Mouse (Mus musculus) embryonic facial prominence, embryonic 10.5 days (tissue): ENCODE results near the gene Tnik. TPM values are rescaled to one million over a fixed set of nuclear protein-coding genes. Genes with fewer than 3 reads are reported as not detected.
A peak's percentile ranks its signal among the peaks of the same experiment; 100 is the strongest.

Experiments
- DNase-seq: peaks from one replicate; pipeline ENCODE4 v3.0.0-alpha.2; 2017; ENCODE audit warnings: low spot score
- H3K27ac ChIP-seq: fragments of 300-500 bp; sonication (generic); replicated peaks from 2 replicates; pipeline ENCODE4 v1.5.1; 2016; ENCODE audit warnings: mild to moderate bottlenecking
- H3K27me3 ChIP-seq: fragments of 300-500 bp; sonication (generic); replicated peaks from 2 replicates; pipeline ENCODE4 v1.6.1; 2016; ENCODE audit warnings: low read depth, mild to moderate bottlenecking; ENCODE audit not compliant: poor library complexity, severe bottlenecking
- H3K36me3 ChIP-seq: fragments of 300-500 bp; sonication (generic); replicated peaks from 2 replicates; pipeline ENCODE4 v1.6.1; 2016; ENCODE audit warnings: mild to moderate bottlenecking, moderate library complexity
- H3K4me1 ChIP-seq: fragments of 300-500 bp; sonication (generic); 2 replicates; pipeline ENCODE4 v1.6.1; 2016
- H3K4me3 ChIP-seq: fragments of 300-500 bp; sonication (generic); 2 replicates; pipeline ENCODE4 v1.5.1; 2016; ENCODE audit warnings: mild to moderate bottlenecking, moderate library complexity
- H3K9me3 ChIP-seq: fragments of 300-500 bp; sonication (generic); 2 replicates; pipeline ENCODE4 v1.6.1; 2016; ENCODE audit warnings: mild to moderate bottlenecking
- WGBS: fragments of 180-500 bp; shearing (Covaris S2); methylation state at CpG from one replicate; pipeline ENCODE4 v1.1.7; 2016; 5-methylcytosine and 5-hydroxymethylcytosine counted together
- polyA plus RNA-seq: library from polyadenylated mRNA; unstranded; fragments of >200 nt; fragmentation: Nextera tagmentation; extraction: Ambion mirVana; gene quantifications from 2 replicates; pipeline ENCODE4 v1.2.1, GENCODE M21; 2016

Gene Tnik
- polyA plus RNA-seq, result 12.8 and 13.0 TPM in 2 replicates

- H3K4me1 ChIP-seq, result peaks cover 53% of the 10 kb centered on the region
- WGBS, result under 1% methylated on average over 59 of the region's 59 CpGs
Observed at GRCm38 (mm10) chr3:28263002-28263947, at the start of gene Tnik. Gene Tnik, plus strand, starts transcription at chr3:28263214.

DNA sequence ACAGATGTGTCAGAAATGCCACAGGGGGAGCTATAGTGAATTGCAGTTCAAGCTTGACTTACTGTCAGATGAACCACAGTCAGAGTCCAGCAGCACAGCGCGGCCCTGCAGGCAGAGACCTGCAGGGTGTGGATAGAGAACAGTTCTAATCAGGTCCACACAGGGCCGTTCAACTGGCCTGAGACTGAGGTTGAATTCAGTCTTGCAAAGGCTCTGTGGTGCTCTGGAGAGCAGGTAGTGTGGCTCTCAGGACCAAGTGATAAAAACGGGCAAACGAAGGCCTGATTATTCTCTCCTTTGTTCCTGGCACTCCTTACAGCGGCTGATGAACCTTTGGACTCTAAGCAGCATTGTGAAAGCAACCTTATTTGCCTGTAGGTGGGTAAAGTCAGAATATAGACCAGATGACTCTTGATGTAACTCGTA lies 48.1 kb upstream of the Tnik start:
- WGBS, result 86% methylated on average over 7 of the region's 7 CpGs
- Histone ChIP-seq H3K9me3 (no peaks in the 10 kb centered on the region), H3K27ac (no peak overlapping the region), H3K36me3 (no peaks in the 10 kb centered on the region), H3K4me1 (no peaks in the 10 kb centered on the region), H3K4me3 (no peak overlapping the region), H3K27me3 (no peaks in the 10 kb centered on the region)
- DNase-seq, result no peak

More at GRCm38 (mm10) chr3:28263002-28263947, at the start of gene Tnik:
- no peaks in the 10 kb centered on the region for H3K9me3 ChIP-seq
- DNase-seq, result peak; percentile 90
- peak within 1 kb of the TSS; percentile 72 for H3K4me3 ChIP-seq
- no peaks in the 10 kb centered on the region for H3K36me3 ChIP-seq
- H3K27ac ChIP-seq, result peak within 1 kb of the TSS; percentile 83
- peaks cover 48% of the 10 kb centered on the region for H3K27me3 ChIP-seq

DNA sequence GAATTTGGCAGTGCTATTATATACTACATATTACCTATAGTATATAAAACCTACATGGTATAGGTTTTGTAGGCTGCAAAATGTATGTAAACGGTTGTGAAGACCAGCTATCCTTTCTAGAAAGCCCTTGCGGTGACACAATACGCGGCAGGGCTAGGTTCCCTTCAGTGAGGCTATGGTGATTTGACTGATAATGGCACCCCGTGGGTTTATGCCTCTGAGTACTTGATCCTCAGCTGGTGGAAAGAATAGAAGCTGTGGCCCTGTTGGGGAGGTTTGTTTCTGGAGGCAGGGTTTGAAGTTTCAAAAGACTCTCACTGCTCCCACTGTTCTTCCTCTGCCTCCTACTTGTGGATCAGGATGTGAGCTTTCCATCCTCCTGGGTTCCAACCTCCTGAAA lies 46.0 kb upstream of the Tnik start:
- 31% methylated on average over 5 of the region's 5 CpGs for WGBS
- Histone ChIP-seq H3K9me3 (no peaks in the 10 kb centered on the region), H3K27me3 (no peaks in the 10 kb centered on the region), H3K4me1 (no peaks in the 10 kb centered on the region), H3K36me3 (no peaks in the 10 kb centered on the region), H3K27ac (no peak overlapping the region), H3K4me3 (no peak overlapping the region)
- DNase-seq, result no peak

DNA sequence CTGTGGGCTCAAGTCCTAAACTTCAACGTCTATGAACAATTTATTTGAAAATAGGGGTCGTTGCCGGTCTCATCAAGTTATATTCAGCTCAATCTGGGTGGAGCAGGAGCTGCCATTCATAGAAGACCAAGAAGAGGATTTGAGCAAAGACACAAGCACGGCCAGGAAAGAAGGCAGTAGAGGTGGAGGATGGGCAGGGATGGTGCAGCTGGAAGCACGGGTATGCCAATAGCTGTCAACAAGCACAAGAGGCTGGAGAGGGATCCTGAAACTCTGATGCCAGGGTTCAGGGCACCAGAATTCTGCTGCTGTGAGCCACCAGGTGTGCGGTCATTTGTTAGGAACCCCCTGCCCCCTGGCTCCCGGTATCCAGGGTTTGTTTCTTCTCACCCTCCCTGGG lies 43.5 kb upstream of the Tnik start:
- no peaks in the 10 kb centered on the region for H3K9me3 ChIP-seq
- DNase-seq, result no peak
- no peaks in the 10 kb centered on the region for H3K27me3 ChIP-seq
- H3K27ac ChIP-seq, result no peak overlapping the region
- H3K4me1 ChIP-seq, result no peaks in the 10 kb centered on the region
- no peak overlapping the region for H3K4me3 ChIP-seq
- no peaks in the 10 kb centered on the region for H3K36me3 ChIP-seq
- WGBS, result 89% methylated on average over 7 of the region's 7 CpGs

- no peaks in the 10 kb centered on the region for H3K36me3 ChIP-seq
- no peak for DNase-seq
- H3K27ac ChIP-seq, result no peak overlapping the region
Observed at GRCm38 (mm10) chr3:28219964-28220363, 43.0 kb upstream of the Tnik start.

DNA sequence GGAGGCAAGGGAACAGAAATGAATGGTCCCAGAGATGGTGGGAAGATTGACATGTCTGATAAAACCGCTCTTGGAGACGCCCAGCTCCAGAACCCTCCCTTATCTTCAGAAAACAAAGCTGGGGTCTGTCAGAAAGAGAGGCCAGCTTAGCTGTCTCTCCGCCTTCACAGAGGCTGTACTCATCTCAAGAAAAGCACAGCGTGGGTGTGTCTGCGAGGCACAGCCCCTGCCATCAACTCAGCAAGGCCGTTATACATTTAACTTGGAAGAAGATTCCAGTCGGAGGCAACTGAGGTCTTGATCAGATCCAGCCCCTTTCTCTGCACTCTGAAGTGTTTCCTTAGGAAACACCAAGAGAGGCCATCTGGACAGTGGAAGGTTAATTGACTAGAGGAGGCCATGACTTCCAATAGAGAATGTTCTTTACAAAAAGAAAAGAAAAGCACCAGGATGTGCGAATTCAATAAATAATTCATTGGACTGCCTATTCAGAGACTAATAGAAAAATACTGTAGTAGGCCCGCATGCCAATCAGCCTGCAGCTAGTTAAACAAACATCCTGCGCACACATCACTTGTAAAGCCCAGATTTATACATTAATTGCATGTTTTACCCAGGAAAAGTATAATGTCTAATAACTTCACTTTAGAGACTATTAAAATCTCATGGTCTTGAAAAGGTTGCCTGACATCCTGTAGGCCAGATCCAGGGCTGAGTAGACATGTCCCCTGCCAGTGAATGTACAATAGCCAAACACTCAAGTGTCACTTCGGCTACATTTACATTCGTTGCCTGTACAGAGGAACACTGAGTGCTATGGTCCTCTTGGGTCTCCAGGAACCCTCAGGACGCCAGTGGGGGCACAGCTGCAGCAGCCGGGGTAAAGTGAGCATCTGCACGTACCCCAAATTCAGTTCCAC lies 38.3 kb upstream of the Tnik start:
- DNase-seq, result no peak
- H3K27ac ChIP-seq, result no peak overlapping the region
- 64% methylated on average over 15 of the region's 15 CpGs for WGBS

More at GRCm38 (mm10) chr3:28219964-28220363, 43.0 kb upstream of the Tnik start:
- Histone ChIP-seq H3K4me3 (no peak overlapping the region), H3K27me3 (no peaks in the 10 kb centered on the region), H3K4me1 (peaks cover under 1% of the 10 kb centered on the region; the same call in 1 of the 2 replicates), H3K9me3 (no peaks in the 10 kb centered on the region)
- 86% methylated on average over 3 of the region's 3 CpGs for WGBS

DNA sequence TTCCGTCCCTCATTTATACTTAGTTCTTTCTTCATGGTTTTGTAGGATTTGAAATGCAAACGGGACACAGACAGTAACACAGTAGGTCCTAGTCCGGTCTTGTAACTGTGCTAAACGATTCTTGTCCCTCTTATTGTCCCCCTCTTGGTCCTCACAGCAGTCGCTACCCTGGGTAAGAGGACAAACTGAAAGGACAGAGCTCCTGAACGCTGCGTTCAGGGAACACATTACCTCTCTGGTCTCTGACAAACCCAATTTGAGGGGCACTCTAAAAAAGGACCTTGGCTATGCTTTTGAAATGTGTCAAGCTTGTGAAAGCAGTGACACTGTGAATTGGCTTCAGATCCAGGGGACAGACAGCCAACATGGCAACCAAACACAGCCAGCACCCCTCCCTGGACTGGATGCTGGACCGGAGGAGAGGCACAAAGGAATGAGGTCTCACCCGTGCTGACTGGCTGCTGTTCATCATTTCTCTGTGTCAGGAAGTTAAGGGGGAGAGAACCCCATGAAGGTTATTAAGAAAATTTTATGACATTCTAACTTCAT lies 37.6 kb upstream of the Tnik start:
- Histone ChIP-seq H3K4me3 (no peak overlapping the region), H3K9me3 (no peaks in the 10 kb centered on the region), H3K36me3 (no peaks in the 10 kb centered on the region), H3K4me1 (peaks cover 3% of the 10 kb centered on the region), H3K27ac (no peak overlapping the region), H3K27me3 (no peaks in the 10 kb centered on the region)
- 85% methylated on average over 9 of the region's 9 CpGs for WGBS
- no peak for DNase-seq

More for the DNA sequence above, 38.3 kb upstream of the Tnik start:
- Histone ChIP-seq H3K4me3 (no peak overlapping the region), H3K9me3 (no peaks in the 10 kb centered on the region), H3K4me1 (peaks cover 3% of the 10 kb centered on the region), H3K27me3 (no peaks in the 10 kb centered on the region), H3K36me3 (no peaks in the 10 kb centered on the region)

DNA sequence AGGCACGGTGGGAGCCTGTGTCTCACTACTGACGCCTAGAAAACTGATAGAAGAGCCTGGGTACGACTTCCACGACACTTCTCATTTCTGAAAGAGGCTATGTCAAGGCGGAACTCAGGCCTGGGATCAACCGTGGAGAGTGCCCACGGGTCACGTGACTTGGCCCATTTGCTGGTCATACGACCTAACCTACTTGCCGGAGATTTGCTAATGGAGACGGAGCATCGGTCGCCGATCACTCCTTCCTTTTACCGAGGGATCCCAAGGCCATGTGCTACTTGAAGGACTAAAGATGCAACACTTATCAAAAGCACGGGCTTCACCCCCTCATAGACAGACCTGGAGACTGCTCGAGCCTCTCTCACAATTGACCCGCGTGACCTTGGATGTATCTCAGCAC lies 36.8 kb upstream of the Tnik start:
- Histone ChIP-seq H3K9me3 (no peaks in the 10 kb centered on the region), H3K27ac (no peak overlapping the region), H3K4me1 (peaks cover 3% of the 10 kb centered on the region), H3K4me3 (no peak overlapping the region), H3K27me3 (no peaks in the 10 kb centered on the region), H3K36me3 (no peaks in the 10 kb centered on the region)
- DNase-seq, result no peak
- WGBS, result 92% methylated on average over 19 of the region's 19 CpGs

GRCm38 (mm10) chr3:28228930-28229329 lies 34.1 kb upstream of the Tnik start:
- no peaks in the 10 kb centered on the region for H3K36me3 ChIP-seq
- peaks cover 3% of the 10 kb centered on the region for H3K4me1 ChIP-seq
- WGBS, result 66% methylated on average over 4 of the region's 4 CpGs
- no peak overlapping the region for H3K4me3 ChIP-seq
- DNase-seq, result no peak
- H3K27ac ChIP-seq, result no peak overlapping the region
- no peaks in the 10 kb centered on the region for H3K9me3 ChIP-seq
- no peaks in the 10 kb centered on the region for H3K27me3 ChIP-seq

GRCm38 (mm10) chr3:28229503-28229902 lies 33.5 kb upstream of the Tnik start:
- Histone ChIP-seq H3K36me3 (no peaks in the 10 kb centered on the region), H3K9me3 (no peaks in the 10 kb centered on the region), H3K4me3 (no peak overlapping the region), H3K4me1 (peaks cover 3% of the 10 kb centered on the region), H3K27ac (no peak overlapping the region), H3K27me3 (no peaks in the 10 kb centered on the region)
- 84% methylated on average over 2 of the region's 2 CpGs for WGBS
- DNase-seq, result no peak

DNA sequence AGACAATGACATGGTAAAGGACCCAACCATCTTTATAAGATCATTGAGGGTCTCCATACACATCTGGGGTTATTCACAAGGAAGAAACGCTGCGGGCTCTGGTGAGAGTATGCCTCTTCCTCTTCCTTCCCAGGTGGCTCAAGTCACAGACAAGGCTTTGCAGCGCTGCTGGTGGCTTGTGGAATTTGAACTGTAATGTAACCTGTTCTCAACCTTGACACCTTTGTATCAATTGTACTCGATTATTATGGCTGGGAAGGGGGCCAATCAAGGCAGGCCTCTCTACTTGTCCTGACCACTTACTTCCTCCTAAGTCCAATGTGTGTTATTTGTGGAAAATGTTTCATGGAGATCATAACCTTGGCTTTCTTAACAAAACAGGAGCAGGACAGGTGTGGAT lies 30.1 kb upstream of the Tnik start:
- DNase-seq, result no peak
- Histone ChIP-seq H3K4me3 (no peak overlapping the region), H3K27ac (no peak overlapping the region), H3K36me3 (no peaks in the 10 kb centered on the region), H3K27me3 (no peaks in the 10 kb centered on the region), H3K9me3 (no peaks in the 10 kb centered on the region), H3K4me1 (no peaks in the 10 kb centered on the region)
- 88% methylated on average over 4 of the region's 4 CpGs for WGBS

DNA sequence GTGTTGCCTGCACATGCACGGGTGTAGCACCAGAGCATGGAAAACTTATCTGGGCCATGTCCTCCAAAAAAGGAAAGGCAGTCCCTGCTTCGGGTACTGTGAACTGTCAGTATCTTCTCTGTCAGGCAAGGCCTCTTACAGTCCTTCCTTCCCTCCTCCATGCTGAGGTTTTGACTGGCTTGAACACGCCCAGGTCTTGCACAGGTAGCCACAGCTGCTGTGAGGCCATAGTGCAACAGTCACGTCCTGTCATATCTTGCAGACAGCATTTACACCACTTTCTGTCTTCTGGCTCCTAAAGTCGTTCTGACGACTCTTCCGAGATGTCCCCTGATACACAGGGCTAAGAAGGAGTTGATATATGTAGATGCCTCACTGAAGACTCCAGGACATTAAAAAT lies 28.8 kb upstream of the Tnik start:
- Histone ChIP-seq H3K9me3 (no peaks in the 10 kb centered on the region), H3K4me1 (no peaks in the 10 kb centered on the region), H3K36me3 (no peaks in the 10 kb centered on the region), H3K27ac (no peak overlapping the region), H3K4me3 (no peak overlapping the region), H3K27me3 (no peaks in the 10 kb centered on the region)
- WGBS, result 83% methylated on average over 7 of the region's 7 CpGs
- DNase-seq, result no peak
